Mouse (Mus musculus) neutrophil, adult 5-6 weeks (primary cell): ENCODE measurements around the gene Alg13. TPM values are rescaled to one million over a fixed set of nuclear protein-coding genes. Genes with fewer than 3 reads are reported as not detected.

Experiments
- ATAC-seq: fragments of 151-379, 151-347 bp; 2 replicates; pipeline ENCODE4 v1.8.0; 2017; ENCODE audit warnings: mild to moderate bottlenecking, moderate TSS enrichment; ENCODE audit not compliant: insufficient number of reproducible peaks, poor library complexity, low FRiP score, severe bottlenecking; ENCODE audit errors: extremely low read depth
- total RNA-seq: library from RNA; stranded (forward); fragments of 200-1000 nt; gene quantifications from 2 replicates; pipeline ENCODE4 v1.2.3, GENCODE M21; 2017

Alg13 gene
- total RNA-seq: 5.0 and 8.6 TPM in 2 replicates

DNA sequence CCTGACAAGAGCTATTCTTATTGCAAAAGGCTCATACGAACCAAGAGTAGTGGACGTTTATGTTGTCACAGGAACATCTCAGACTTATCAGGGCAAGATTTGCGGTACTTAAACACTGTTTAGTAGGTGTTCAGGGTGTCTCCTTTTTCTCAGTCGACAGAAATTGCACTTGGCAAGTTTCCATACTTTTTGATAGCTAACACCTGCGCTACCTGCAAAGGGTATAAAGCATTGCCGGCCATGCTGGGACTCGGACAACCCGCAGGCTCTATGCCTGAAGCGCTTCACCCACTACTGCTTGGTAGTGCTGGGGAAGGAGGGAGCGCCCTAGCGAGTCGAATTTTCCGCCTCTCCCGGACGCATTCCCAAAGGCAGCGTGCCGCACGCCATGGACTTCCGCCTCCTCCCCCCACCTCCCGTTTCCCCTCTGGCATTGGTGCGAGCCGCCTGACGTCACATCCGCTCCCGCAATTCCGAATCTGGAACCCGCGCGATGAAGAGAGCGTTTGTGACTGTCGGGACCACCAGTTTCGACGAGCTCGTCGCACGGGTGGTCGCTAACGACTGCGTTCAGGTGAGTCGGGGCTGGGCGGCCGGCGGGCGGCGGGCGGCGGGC lies at the start of gene Alg13:
Gene Alg13 (plus strand): TSS at position 257 of the 616 bp plus-strand sequence.
- ATAC-seq: peak; percentile 56; the same call in 1 of the 2 replicates

DNA sequence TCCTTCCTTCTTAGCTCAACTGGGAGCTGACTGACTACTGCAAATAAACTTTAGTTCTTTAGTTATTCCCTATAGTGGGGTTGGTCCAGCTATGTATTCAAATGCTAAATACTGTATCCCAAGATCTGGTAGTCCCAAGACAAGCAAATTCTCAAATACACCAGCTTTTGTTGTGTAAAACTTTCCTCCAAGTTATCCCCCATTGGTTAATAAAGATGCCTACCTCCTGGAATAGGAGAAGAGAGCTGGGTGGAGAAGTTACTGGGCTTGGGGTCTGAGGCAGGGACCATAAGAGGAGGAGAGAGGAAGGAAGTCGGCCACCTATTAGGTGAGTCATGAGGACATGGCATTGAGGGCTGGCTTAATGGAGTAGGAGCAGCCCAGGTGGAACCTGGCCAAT lies 49.0 kb upstream of the Alg13 start:
- ATAC-seq: no peak

DNA sequence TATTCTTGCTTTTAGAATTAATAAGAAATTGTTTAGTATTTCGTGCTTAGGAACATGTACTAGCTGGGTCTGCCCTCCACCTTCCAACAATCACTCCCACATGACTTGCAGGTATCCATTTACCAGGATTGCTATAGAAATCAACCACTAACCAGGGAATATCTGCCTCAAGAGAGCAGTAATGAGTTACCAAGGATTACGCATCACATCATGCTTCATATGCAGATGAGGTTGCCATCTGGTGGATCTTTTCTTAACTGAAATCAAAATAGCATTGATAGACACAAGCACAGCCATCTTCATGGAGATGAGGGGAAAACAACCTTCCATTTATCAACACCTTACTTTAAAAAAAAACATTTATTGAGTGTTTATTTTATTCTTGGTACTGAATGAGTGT lies 16.1 kb upstream of the Alg13 start:
- no peak for ATAC-seq

DNA sequence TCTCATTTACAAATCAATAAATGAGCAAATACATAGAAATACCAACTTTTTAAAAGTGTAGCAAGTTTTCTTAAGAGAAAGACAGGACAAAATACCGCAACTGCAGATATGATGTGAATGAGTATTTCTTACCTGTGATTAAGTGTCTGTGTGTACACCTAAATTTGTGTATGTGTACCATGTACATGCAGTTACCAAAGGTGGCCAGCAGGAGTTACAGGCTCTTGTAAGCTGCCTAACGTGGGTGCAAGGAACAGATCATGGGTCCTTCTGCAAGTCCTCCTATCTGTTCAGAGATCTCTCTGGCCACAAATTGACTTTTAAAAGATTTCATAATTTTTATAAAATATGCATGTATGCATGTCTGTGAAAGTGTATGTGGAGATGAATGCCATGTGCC lies 11.9 kb upstream of the Alg13 start:
- ATAC-seq: no peak

DNA sequence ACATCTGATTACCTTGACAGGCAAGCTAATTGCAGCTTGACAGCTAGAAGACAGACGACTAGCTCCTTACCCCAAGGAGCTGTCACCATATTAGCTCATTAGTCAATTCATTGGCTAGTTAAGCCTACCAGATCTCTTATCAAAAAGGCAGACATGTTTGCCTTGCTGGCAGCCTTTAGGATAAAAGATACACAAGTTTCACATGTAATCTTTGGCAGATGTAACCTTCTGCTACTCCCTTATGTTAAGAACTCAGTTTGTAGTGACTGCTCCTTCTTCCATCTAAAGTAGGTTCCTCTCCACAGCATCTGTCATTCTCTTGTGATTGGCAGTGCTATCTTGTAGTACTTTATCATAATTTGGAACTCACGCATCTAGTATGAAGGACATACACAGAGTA lies 3.6 kb upstream of the Alg13 start:
- no peak for ATAC-seq

DNA sequence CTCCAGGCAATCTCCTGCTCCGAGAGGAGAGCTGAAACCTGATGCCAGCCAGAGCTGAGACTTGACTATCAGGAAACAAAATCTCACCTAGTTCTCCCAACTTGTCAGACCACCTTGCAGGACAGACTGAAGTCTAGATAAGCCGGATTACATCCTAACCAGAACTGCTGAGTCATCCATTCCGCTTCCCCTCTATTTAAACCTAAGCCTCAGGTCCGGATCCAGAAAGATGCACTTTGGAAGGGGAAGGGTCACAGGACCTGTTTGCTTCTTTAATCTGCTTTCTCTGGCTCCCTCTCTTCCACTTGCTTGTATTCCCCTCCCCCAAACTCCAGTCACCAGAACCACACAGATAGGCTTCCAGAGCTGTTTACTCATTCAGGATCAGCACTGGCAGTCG lies 2.6 kb upstream of the Alg13 start:
- ATAC-seq: no peak

DNA sequence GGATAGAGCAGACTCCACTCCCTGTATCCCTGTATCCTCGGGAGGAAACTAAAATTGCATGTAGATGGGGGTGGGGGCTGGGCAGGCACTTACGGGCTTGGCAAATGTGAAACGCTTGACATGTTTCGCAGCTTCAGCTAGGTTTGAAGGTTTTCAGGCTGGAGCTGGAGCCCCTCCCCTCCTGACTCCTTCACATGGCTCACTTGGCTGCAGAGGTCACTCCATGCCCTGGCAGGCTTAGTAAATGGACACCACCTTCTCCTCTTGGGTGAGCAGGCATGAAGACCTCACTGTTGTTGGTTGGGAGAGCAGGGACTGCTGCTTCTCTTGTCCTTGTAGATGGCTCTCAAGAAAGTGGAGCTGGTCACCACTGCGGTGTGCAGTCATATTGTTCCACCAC lies 1.6 kb upstream of the Alg13 start:
- ATAC-seq: no peak

DNA sequence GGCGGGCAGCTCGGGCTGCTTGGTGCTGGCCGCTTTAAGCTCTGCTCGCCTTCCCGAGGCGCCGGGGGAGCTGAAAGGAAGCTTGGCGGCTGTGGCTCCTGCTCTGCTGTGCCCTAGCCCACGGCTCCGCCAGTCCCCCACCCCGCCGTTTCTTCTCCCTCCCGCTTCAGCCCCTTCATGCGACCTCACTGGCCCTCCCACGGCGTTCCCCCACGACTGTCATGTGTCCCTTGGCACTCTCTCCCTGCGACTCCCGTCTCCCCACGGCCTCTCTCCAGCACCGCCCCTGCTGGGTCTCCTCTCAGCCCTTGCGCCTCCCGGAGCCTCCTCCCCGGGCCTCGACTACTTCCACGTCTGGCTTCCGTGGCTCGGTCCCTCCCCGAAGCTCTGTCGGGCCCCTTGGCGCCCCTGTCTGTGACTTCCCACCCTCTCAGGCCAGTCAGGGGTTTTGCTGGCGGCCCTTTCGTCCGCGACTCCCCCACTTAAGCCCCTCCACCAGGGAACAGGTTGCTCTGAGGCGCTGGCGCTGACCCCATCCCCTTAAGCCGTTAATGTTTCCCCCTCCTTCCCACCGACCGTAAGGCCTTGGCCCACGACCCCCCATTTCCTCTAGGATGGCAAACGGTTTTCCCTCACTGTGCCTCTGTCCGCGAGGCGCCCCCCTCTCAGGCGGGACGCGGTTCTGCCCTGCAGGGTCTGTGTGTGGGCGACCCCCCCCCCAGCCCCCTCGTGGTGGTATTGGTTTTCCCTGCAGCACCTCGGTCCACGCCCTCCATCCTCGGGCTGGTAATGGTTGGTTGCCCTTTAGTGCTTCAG lies 768 bp downstream of the Alg13 start:
- ATAC-seq: peak; percentile 48; the same call in 1 of the 2 replicates

DNA sequence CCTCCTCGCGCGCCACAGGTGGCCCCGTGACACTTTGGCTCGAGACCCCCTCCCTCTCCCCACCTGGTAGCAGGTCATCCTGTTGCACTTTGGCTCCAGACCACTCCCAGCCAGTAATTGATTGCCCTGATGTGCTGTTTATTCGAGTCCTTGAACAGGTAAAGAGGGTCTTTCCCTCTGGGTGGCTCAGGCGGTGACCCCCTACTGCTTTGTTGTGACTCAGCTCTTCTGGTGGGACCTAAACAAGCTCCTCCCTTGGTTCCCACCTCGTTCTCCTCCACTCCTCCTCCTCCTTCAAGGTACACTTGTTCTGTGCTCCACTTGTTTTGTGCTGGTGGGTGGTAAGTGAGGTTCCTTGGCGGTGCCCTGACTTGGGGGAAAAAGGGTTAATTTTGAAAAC lies 1.8 kb downstream of the Alg13 start:
- no peak for ATAC-seq

DNA sequence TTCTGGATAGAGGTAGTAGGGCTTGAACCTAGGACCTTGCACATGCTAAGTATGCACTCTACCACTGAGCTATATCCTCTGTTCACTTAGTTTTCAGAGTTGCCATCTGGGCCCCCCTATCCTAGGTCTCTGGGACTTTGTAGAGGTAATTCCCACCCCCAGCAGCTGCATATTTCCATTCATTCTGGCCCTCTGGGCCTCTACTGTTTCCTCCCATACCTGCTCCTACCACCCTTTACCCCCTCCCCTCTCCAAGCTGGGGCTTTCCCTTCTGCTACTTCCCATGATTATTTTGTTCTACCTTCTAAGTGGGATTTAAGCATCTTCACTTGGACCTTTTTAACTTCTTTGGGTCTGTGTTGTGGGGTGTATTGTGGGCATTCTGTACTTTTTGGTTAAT lies 7.8 kb downstream of the Alg13 start:
- no peak for ATAC-seq

DNA sequence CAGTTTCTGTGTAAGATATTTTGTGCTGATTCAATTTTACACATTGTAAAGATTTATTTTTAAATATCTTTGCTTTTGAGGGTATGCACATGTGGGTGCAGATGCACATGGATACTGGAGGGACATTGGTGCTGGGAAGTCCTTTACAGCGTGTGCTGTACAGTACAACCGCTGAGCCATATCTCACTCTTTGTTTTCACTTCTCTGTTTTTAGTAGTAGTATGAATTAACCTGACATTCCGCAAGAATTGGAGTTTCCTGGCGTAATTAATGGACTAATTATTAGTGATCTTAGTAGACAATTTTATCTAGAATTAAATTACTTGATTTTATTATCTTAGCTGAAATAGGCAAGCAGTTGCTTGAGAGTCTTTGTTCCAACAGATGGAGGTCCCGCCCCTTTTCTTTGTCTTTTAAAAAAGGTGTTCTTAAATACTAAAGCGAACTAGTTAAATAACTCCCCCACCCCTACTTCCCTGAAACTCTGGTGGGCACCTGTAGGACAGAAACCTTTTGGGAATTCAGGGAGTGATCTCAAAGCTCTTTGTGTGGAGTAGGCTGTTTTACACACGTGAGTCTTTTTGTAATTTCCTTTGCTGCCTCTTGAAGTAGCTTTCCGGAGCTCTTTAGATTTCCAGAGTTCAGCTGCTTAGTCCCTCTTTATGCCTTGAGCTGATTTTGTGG lies 17.9 kb downstream of the Alg13 start:
- no peak for ATAC-seq

DNA sequence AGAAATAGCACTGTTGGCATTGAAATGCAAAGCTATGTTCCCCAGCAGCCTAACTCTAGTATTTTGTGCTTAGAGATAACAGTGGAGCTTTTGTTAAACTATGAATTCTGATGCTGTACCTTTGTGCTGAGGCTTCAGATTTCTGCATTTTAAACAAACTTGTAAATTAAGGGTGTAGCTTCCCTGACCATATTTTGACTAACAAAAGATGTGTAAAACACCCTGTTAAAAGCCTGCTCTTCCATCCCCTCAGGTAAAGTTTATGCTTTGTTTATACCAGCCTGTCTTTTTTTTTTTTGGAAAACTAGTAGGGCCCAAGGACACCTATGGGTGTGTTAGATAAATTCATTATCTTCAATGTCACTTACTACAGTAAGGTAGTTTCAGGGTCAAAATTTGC lies 20.3 kb downstream of the Alg13 start:
- ATAC-seq: no peak

DNA sequence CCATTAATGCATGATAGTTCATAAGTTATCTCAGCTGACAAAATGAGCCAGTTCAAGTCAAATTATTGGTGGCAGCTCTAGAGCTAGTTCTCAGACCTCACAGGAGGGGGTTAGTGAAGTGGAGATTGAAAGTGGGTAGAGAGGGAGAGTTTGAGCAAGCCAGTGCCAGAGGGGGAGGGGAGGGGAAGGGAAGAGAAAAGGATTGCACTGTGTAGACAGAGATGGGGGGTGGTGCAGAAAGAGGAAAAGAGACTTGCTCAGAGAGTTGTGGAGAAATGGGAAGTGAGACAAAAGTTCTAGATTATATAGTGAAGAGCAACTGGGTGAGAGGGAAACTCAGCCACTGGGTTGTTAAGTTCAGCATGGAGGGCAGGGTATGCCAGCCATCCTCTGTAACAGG lies 20.8 kb downstream of the Alg13 start:
- ATAC-seq: no peak

DNA sequence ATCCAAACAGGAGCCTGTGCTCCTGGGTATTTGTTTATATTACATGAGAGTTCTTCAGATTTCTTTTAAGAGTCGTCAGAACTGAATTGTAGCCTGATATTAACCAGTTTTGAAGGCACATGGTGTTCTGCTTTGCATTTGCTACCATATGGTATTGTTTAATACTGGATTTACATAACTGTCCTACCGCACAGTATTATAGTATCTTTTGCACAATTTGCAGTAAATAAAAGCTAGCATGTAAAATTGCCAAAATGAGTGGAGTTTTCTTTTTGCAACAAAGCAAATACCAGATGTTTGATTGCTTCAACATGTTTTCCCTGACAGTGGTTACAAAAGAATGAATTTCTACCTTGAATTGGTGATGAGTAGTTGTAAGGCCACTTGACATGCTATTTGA lies 56.6 kb downstream of the Alg13 start:
- no peak for ATAC-seq

DNA sequence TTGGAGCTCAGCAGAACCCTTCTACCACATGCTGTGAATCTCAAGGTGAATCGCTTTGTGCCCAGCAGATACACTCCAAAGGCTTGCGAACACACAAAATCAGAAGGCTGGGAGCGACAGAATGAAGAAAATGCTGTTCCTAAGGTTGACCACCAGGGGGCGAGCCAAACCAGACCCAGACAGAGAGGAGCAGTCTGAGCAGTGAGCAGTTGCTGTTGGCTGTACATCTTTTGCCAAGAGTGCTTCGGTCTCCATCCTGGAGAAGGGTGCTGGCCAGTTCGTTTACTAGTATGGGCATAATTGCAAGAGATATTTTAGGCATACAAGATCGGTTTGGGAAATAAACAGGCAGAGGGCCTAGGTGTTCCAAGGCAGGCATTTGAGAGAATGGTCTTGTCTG lies 85.9 kb downstream of the Alg13 start:
- peak; percentile 46; the same call in 1 of the 2 replicates for ATAC-seq

DNA sequence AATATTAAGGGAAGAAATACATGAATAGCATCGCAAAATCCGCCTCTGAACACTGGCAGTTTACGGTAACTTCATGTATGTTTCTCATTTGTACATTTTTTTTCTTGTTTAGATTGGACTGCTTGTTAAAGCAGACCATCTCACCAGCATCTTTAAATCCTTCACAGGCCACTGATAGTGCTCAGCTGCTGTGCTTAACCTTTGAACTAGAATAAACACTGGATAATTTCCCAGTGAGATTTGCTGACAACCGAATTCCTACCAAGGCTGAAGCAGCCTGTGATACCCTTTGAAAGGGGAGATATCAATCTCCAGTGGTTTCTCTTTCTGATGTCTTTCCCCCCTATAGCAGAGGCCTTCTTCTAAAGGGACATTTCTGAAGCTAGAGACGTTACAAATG lies 90.4 kb downstream of the Alg13 start:
- no peak for ATAC-seq

DNA sequence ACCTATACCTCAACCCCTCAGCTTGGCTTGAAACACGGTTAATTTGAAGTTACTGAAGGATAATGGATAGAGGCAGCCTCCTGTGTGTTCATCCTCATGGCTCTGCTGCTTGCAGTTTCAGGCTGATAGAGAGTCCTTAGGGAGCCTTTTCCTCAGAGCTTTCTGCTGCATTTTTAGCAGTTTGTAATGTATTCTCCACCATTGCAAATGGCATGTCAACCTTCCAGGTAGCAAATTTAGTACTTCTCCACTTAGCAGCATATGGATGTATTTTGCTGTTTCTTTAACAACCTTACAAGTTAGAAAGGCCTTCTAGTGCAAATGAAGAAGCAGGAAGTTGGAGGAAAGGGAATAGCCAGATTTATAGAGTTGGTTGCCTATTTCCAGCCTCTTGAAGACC lies 102.7 kb downstream of the Alg13 start:
- ATAC-seq: no peak

DNA sequence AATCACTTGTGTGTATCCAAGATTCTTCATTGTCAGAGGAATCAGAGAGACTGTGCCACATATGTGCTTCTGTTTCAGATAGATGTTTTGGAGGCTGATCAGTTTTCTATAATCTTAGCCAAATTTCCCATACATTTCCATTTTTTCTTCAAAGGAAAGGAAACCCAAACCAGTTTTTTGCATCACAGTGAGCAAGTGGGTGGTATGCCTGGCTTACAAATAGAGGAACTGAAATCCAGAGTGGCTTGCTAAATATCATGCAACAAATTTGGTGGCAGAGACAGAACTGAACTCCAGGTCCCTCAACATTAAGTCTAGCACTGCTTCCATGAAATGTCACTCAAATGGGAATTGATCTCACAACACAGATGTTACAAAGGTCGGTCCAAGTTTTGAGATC lies 103.5 kb downstream of the Alg13 start:
- ATAC-seq: no peak

DNA sequence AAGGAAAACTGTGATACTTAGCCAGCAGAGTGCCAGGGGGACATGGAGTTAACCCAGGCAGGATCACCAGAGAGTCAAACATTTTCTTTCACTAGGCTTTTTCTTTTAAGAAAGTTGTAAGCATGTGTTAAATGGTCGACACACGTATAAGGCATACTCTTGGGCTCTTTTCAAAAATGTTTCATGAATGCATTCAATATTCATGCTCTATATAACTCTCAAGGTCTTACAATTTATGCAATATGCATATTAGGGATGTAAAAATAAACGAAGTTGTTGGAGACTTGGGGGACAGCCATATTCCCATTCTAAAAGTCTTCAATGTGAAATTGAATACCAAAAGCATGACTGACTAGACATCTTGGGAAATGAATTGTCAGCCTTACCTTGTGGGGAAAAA lies 106.2 kb downstream of the Alg13 start:
- ATAC-seq: no peak
